Mouse (Mus musculus): ENCODE data around the gene Stn1. TPM values are rescaled to one million over a fixed set of nuclear protein-coding genes. Genes with fewer than 3 reads are reported as not detected.

Stn1 gene
- polyA plus RNA-seq, 1 experiment from 2014 or later: 45.9 TPM

DNA sequence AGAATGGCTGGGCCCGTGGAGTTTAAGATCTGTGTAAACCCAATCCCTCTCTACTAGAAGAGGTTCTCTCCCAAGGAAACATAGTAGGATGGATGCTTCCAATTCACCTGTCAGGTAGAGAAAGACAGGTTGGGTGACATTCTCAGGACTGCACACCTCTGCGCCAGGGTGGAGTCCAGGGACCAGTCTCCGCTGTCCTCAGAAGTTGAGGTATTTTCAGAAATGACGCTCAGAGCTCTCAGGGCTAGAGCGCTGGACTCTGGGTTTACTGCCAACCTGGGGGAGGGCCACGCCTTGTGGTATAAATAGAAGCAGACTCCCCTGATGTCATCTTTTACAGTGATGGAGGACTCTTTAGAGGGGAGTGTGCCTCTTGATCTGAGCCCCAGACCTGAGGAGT is 572 bp upstream of the Stn1 start:
- Histone ChIP-seq H3K27me3 (peaks cover 6% of the 10 kb centered on the region; the same call in 1 of the 2 replicates), H3K4me2 (replicated peaks) (peak overlapping the region; percentile 68), H3K4me1 (peaks cover 18% of the 10 kb centered on the region), H3K9ac (replicated peaks) (no peak overlapping the region), H3K27ac (replicated peaks) (no peak overlapping the region), H3K9me3 (0 out of 2 replicates have a peak, but pooled peaks cover under 1% of the 10 kb centered on the region), H3K36me3 (0 out of 2 replicates have a peak, but pooled peaks cover 3% of the 10 kb centered on the region), H3K4me3 (no peak overlapping the region)
- ATAC-seq (ENCODE audit: low FRiP score, low read depth): no peak
- 83% methylated on average over 6 of the region's 6 CpGs for WGBS

DNA sequence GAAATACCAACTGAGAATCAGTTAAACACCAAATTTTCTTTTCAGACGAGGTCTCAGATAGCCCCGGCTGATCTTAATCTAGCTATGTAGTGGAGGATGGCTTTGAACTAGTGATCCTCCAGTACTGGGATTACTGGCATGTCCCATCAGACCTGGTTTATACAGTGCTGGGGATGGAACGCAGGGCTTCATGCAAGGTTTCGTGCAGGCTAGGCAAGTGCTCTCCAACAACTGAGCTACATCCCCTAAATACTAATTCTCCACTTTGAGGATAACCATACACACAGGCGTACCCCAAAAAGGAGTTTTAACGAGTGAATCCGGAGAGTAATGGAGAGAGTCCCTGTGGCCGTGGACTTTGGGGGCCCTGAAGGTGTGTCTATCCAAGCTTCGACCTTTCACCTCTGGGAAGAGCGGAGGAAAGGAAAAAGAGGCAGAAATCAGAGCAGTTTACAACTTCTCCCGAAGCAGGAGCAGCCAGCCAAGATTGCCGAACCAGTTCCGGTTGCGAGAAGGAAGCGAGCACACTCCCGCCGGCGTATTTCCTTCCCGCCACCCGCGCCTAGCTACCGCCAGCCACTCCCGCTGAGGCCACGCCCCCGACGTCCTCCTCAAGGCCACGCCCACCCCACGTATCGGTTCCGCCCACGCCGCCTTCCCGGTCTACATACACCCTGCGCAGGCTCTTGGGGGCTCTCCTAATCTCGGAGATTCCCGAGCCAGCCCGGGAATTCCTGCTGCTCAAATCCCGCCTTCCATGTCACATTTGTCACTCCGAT is 597 bp downstream of the Stn1 start:
- 5% methylated on average over 38 of the region's 39 CpGs for WGBS
- 0 out of 2 replicates have a peak, but pooled peaks cover 7% of the 10 kb centered on the region for H3K9me3 ChIP-seq
- peaks cover 9% of the 10 kb centered on the region; the same call in 1 of the 2 replicates for H3K36me3 ChIP-seq
- H3K4me3 ChIP-seq: peak overlapping the region; percentile 63
- ATAC-seq (ENCODE audit: low FRiP score, low read depth): peak; percentile 98
- peak overlapping the region; percentile 63 for H3K9ac ChIP-seq (replicated peaks)
- H3K4me1 ChIP-seq: peaks cover 14% of the 10 kb centered on the region
- H3K27me3 ChIP-seq: peaks cover 6% of the 10 kb centered on the region; the same call in 1 of the 2 replicates
- peak overlapping the region; percentile 68 for H3K4me2 ChIP-seq (replicated peaks)
- peak overlapping the region; percentile 67 for H3K27ac ChIP-seq (replicated peaks)

DNA sequence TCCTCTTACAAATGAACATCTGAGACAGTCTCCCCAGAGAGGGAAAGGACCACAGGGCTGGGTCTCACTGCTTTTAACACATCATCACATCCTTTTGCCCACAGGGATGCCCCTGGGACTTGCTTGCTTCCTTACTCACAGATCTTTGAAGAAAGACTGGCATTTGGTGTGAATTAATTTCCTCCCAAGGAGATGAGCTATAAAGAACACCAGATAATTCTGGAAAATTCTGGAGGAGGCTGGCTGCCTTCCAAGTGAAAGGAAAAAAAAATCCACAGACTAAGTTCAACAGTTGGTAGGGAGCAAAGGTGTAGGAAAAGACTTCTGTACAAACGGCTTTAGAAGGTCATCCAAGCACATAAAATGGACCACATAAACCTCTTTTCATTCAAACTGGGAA is 3.2 kb downstream of the Stn1 start:
- Histone ChIP-seq H3K4me3 (no peak overlapping the region), H3K9ac (replicated peaks) (no peak overlapping the region), H3K4me2 (replicated peaks) (no peak overlapping the region), H3K4me1 (peaks cover 18% of the 10 kb centered on the region), H3K27me3 (peaks cover 6% of the 10 kb centered on the region; the same call in 1 of the 2 replicates), H3K36me3 (peaks cover 13% of the 10 kb centered on the region; the same call in 1 of the 2 replicates), H3K27ac (replicated peaks) (no peak overlapping the region), H3K9me3 (0 out of 2 replicates have a peak, but pooled peaks cover 7% of the 10 kb centered on the region)
- no peak for ATAC-seq (ENCODE audit: low FRiP score, low read depth)
- WGBS: 91% methylated on average over 1 of the region's 1 CpGs

DNA sequence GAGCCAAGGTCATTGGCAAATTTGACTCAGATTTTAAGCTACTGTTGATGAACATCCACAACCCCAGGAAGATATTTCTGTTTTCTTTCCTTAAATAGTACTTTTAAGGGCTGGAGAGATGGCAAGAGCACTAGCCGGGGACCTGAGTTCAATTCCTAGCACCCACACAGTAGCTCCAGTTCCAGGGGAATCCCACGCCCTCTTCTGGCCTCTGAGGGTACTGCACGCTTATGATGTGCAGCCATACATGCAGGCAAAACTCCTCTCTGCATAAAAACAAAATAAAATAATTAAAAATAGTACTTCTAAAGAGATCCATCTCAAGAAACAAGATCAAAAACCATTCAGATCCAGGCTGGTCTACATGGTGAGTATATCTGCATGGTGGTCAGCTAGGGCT is 4.9 kb downstream of the Stn1 start:
- peaks cover 18% of the 10 kb centered on the region for H3K4me1 ChIP-seq
- no peaks in the 10 kb centered on the region for H3K27me3 ChIP-seq
- no peak for ATAC-seq (ENCODE audit: low FRiP score, low read depth)
- WGBS: 89% methylated on average over 3 of the region's 3 CpGs
- 0 out of 2 replicates have a peak, but pooled peaks cover 7% of the 10 kb centered on the region for H3K9me3 ChIP-seq
- H3K4me2 ChIP-seq (replicated peaks): no peak overlapping the region
- H3K9ac ChIP-seq (replicated peaks): no peak overlapping the region
- H3K27ac ChIP-seq (replicated peaks): no peak overlapping the region
- no peak overlapping the region for H3K4me3 ChIP-seq
- peaks cover 22% of the 10 kb centered on the region for H3K36me3 ChIP-seq

DNA sequence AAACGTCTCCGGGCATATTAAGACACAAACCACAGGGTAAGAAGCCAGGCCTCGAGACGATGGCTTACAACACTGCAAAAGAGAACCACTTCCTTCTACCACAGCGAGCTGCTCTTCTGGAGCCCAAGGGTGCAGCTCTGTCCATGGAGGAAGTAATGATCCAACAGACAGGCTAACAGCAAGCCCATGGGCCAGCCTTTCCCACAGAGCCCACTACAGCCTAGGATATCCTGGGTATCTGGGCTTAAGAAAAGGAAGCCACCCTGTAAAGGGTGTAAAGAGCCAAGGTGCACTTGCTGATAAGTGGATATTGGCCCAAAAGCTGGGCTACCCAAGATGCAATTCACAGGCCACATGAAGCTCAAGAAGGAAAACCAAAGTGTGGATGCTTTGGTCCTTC is 6.0 kb downstream of the Stn1 start:
- H3K4me2 ChIP-seq (replicated peaks): no peak overlapping the region
- H3K4me1 ChIP-seq: peaks cover 15% of the 10 kb centered on the region
- no peaks in the 10 kb centered on the region for H3K27me3 ChIP-seq
- 0 out of 2 replicates have a peak, but pooled peaks cover 7% of the 10 kb centered on the region for H3K9me3 ChIP-seq
- H3K27ac ChIP-seq (replicated peaks): no peak overlapping the region
- no peak for ATAC-seq (ENCODE audit: low FRiP score, low read depth)
- no peak overlapping the region for H3K9ac ChIP-seq (replicated peaks)
- peaks cover 25% of the 10 kb centered on the region for H3K36me3 ChIP-seq
- 64% methylated on average over 5 of the region's 5 CpGs for WGBS
- H3K4me3 ChIP-seq: no peak overlapping the region

DNA sequence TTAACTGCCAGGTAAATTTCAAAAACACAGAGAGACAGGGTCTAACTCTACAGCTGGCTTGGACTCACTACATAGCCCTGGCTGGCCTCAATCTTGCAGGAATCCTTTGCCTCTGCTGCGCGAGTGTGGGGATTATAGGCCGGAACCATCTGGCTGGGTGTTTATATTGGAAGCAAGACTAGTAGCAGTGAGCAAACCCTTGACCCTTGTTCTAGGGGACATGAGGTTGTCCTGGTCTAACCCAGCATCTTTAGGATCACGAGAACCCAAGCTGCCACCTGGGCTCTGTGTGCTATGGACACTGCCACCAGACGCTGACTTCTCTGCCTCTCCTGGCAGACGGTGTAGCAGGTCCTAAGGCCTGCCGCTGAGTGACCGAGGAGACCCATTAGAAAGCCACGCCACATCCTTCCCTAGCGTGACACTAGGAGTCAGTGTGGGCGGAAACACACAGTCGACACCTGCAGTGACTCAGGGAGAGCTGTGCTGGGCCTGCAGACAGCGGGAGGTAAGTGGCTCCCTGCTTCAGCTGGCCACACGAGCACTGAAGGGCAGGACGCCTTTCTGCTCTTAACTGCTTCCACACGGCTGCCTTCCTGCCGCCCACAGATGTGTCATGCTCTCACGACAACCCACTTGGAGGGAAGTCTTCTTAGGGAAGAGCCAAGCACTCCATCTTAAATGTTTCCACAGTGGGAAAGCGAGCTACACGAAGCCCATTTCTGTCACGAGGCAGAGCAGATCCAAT is 10.9 kb downstream of the Stn1 start:
- peaks cover 44% of the 10 kb centered on the region for H3K36me3 ChIP-seq

DNA sequence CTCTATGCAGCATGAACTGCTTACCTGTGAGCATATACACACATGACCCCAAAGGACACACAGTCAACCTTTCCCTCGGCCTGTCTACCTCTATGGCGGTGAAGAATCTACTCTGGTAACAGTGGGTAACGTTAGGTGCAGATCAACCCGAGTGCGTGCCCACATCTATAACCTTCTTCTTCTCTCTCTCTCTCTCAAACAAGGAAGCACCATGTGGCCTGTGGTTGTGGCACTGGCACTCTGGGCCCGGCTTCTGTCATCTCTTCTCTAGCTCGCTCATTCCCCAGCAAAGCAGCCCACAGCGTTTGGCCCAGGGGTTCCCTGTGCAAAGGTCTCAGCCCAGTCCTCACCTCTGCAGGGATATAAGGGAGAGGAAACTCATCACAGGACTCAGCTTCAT is 12.4 kb downstream of the Stn1 start:
- 93% methylated on average over 8 of the region's 8 CpGs for WGBS
- H3K9me3 ChIP-seq: no peaks in the 10 kb centered on the region
- H3K36me3 ChIP-seq: peaks cover 40% of the 10 kb centered on the region
- no peak overlapping the region for H3K9ac ChIP-seq (replicated peaks)
- H3K4me1 ChIP-seq: no peaks in the 10 kb centered on the region
- H3K4me2 ChIP-seq (replicated peaks): no peak overlapping the region
- H3K27me3 ChIP-seq: no peaks in the 10 kb centered on the region
- H3K27ac ChIP-seq (replicated peaks): no peak overlapping the region
- ATAC-seq (ENCODE audit: low FRiP score, low read depth): no peak
- no peak overlapping the region for H3K4me3 ChIP-seq

More for the DNA sequence above, 10.9 kb downstream of the Stn1 start:
- Histone ChIP-seq H3K9ac (replicated peaks) (no peak overlapping the region), H3K4me2 (replicated peaks) (no peak overlapping the region), H3K4me1 (peaks cover 3% of the 10 kb centered on the region; the same call in 1 of the 2 replicates), H3K27me3 (no peaks in the 10 kb centered on the region), H3K27ac (replicated peaks) (no peak overlapping the region), H3K9me3 (no peaks in the 10 kb centered on the region), H3K4me3 (no peak overlapping the region)
- no peak for ATAC-seq (ENCODE audit: low FRiP score, low read depth)
- WGBS: 79% methylated on average over 21 of the region's 21 CpGs

DNA sequence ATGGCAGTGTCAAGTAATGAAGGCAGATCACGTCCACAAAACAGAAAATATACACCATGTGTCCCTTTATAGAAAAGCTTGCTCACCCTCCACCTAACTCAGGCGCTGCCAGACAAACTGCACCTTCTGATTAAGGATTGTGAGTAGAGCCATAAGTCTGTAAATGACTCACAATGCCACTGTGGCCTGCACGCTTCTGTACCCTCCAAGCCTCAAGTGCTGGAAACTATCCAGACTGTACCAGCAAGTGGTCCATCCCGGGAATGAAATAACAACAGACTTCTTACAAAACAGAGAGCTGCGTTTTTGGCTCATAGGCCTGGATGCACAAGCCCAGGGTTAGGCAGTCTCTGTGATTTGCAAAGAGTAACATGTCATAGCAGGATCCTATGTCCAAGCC is 15.9 kb downstream of the Stn1 start:
- ATAC-seq (ENCODE audit: low FRiP score, low read depth): no peak
- Histone ChIP-seq H3K9ac (replicated peaks) (no peak overlapping the region), H3K27ac (replicated peaks) (no peak overlapping the region), H3K4me2 (replicated peaks) (no peak overlapping the region), H3K36me3 (peaks cover 29% of the 10 kb centered on the region), H3K27me3 (no peaks in the 10 kb centered on the region), H3K4me1 (no peaks in the 10 kb centered on the region), H3K4me3 (no peak overlapping the region), H3K9me3 (no peaks in the 10 kb centered on the region)
- WGBS: 91% methylated on average over 5 of the region's 5 CpGs

DNA sequence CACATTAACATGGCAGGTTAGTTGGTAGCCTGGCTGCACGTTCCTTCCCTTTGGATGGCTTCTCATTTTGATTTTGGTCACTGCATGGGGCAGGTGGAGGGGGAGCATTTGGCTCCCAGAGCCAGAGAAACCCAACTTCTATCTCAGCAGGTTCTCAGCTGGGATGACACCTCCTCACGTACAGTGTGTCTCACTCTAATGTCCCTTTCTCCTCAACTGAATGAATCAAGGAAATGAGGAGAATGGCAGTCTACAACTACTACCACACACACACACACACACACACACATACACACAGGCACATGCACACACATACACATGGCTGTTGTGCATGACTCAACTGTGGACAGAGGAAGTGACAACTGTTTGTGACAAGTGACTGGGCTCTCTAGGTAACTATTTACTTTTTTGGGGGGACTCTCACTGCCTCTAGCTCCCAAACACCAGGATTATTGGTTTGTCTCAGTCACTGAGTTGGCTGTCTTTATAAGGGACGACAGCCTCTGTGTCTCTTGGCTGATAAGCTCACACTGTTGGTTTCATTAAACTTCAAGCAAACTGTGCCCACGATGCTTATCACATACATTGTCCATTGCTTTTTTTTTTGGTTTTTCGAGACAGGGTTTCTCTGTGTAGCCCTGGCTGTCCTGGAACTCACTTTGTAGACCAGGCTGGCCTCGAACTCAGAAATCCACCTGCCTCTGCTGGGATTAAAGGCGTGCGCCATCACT is 18.0 kb downstream of the Stn1 start:
- Histone ChIP-seq H3K9me3 (no peaks in the 10 kb centered on the region), H3K27me3 (no peaks in the 10 kb centered on the region), H3K9ac (replicated peaks) (no peak overlapping the region), H3K4me3 (no peak overlapping the region), H3K4me2 (replicated peaks) (no peak overlapping the region), H3K27ac (replicated peaks) (no peak overlapping the region), H3K4me1 (no peaks in the 10 kb centered on the region), H3K36me3 (peaks cover 40% of the 10 kb centered on the region)
- no peak for ATAC-seq (ENCODE audit: low FRiP score, low read depth)
- WGBS: 90% methylated on average over 8 of the region's 8 CpGs

DNA sequence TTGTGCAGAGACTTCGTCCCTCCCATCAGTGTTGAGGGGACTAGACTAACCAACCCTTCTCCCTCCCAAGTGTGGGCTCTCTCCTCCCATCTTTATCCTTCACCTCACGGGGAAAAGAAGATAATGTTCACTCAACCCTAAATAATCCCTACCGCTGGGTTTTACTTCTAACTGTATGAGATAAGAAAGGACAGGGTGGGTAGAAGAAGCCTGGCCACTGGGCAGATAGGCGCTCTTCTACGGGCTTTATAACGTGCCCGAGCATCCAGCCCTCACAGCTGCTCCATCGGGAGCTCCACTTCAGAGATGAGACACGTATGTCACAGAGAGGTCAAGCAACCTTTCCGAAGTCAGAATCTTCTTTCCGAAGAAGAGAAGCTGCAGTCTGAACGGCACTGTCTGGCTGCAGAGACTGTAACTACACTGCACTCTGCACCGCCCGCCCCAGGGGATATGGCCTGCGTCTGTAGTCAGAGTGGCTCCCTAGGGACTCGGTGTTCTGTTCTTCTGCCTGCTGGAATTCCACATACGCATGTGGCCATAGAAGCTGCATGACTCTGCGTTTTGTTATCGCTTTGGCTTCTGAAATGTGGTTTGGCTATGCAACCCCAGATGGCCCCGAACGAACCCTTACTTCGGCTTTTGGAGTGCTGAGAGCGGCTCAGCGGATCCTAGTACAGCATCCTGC is 18.7 kb downstream of the Stn1 start:
- no peak for ATAC-seq (ENCODE audit: low FRiP score, low read depth)
- Histone ChIP-seq H3K27me3 (no peaks in the 10 kb centered on the region), H3K4me3 (no peak overlapping the region), H3K27ac (replicated peaks) (no peak overlapping the region), H3K4me1 (no peaks in the 10 kb centered on the region), H3K36me3 (peaks cover 40% of the 10 kb centered on the region), H3K4me2 (replicated peaks) (no peak overlapping the region), H3K9ac (replicated peaks) (no peak overlapping the region), H3K9me3 (no peaks in the 10 kb centered on the region)
- WGBS: 78% methylated on average over 24 of the region's 24 CpGs

DNA sequence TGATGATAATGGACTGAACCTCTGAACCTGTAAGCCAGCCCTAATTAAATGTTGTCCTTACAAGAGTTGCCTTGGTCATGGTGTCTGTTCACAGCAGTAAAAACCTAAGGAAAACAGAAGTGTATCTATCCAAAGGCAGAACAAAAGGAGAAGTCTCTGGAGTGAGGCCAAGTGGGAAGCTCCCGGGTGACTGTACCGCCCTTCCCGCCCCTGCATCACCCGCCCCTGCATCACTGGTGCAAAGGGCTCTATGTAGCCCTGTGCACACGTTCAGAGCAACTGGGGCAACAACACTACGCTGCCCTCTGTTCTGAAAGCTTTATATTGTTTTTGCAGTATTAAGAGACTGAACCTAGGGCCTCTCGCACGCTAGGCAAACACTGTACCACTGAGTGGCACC is 19.7 kb downstream of the Stn1 start:
- Histone ChIP-seq H3K9me3 (no peaks in the 10 kb centered on the region), H3K4me2 (replicated peaks) (no peak overlapping the region), H3K27me3 (no peaks in the 10 kb centered on the region), H3K36me3 (peaks cover 30% of the 10 kb centered on the region), H3K4me3 (no peak overlapping the region), H3K9ac (replicated peaks) (no peak overlapping the region), H3K27ac (replicated peaks) (no peak overlapping the region), H3K4me1 (no peaks in the 10 kb centered on the region)
- WGBS: 86% methylated on average over 8 of the region's 8 CpGs
- no peak for ATAC-seq (ENCODE audit: low FRiP score, low read depth)

All from midbrain, embryonic 12.5 days (tissue).